Mouse (Mus musculus) CD4-positive naive resting alpha-beta T cell, adult 76 days (primary cell): ENCODE results near the gene Tbc1d10a. TPM values are rescaled to one million over a fixed set of nuclear protein-coding genes. Genes with fewer than 3 reads are reported as not detected.

Source experiments
- total RNA-seq: library from RNA; stranded (reverse); gene quantifications from one replicate; pipeline ENCODE4 v1.2.4, GENCODE M21; 2023

Tbc1d10a gene
- total RNA-seq = 62.8 TPM

GRCm38 (mm10) chr11:4186486-4187317 lies at the start of gene Tbc1d10a:
Tbc1d10a (plus strand) TSS chr11:4186789.

GRCm38 (mm10) chr11:4159808-4160708 lies 26.5 kb upstream of the Tbc1d10a start, which contains the start of the genes Ccdc157 and Sf3a1:
Ccdc157 (minus strand) TSS chr11:4160293.
Sf3a1 (plus strand) TSS chr11:4160350.

GRCm38 (mm10) chr11:4217914-4218629 lies 31.5 kb downstream of the Tbc1d10a start, which contains the start of gene Castor1:
Castor1 (plus strand) TSS chr11:4218225.

GRCm38 (mm10) chr11:4235665-4236545 lies 49.3 kb downstream of the Tbc1d10a start, which contains the start of gene Osm:
Osm (plus strand) TSS chr11:4236420.

GRCm38 (mm10) chr11:4256846-4257607 lies 70.4 kb downstream of the Tbc1d10a start, which contains the start of gene Lif:
Lif (plus strand) TSS chr11:4257557.

Other genes with a start within 250 kb of the Tbc1d10a start
- 78.1 TPM for gene Pes1, start 222.8 kb upstream of the Tbc1d10a start, total RNA-seq
- gene 4930556J24Rik, start 210.0 kb upstream of the Tbc1d10a start, total RNA-seq = not detected
- not detected for gene Gal3st1, start 203.2 kb upstream of the Tbc1d10a start, total RNA-seq
- gene Sec14l4, start 155.3 kb upstream of the Tbc1d10a start, total RNA-seq = not detected
- not detected for gene Sec14l3, start 121.9 kb upstream of the Tbc1d10a start, total RNA-seq
- 2.6 TPM for gene Mtfp1, start 91.3 kb upstream of the Tbc1d10a start, total RNA-seq
- 0.88 TPM for gene Sec14l2, start 63.4 kb upstream of the Tbc1d10a start, total RNA-seq
- 18.4 TPM for gene Rnf215, start 51.6 kb upstream of the Tbc1d10a start, total RNA-seq
- gene Ccdc157, start 26.5 kb upstream of the Tbc1d10a start, total RNA-seq = 6.1 TPM
- gene Sf3a1, start 26.4 kb upstream of the Tbc1d10a start, total RNA-seq = 54.8 TPM
- gene Castor1, start 31.4 kb downstream of the Tbc1d10a start, total RNA-seq = 12.9 TPM
- 12.0 TPM for gene Osm, start 49.6 kb downstream of the Tbc1d10a start, total RNA-seq
- 0.18 TPM for gene Lif, start 70.8 kb downstream of the Tbc1d10a start, total RNA-seq